Mouse (Mus musculus) left cerebral cortex, postnatal 25 days (tissue): ENCODE data around the gene Pitpnb. TPM values are rescaled to one million over a fixed set of nuclear protein-coding genes. Genes with fewer than 3 reads are reported as not detected.

Experiments used
- DNase-seq, 2 experiments: peaks; one replicate each; pipeline ENCODE4 v3.0.0; 2022; ENCODE audit warnings: low spot score in 2 of 2, mixed read lengths in 1 of 2
- intact Hi-C: fragments of 180-260 bp; cut with DNase I; formaldehyde crosslinking; loops from one replicate; pipeline ENCODE4 v1.15.1; 2025
- total RNA-seq, 2 experiments: library from RNA; stranded (reverse); gene quantifications; 2 replicates each; pipeline ENCODE4 v1.2.3; 2021

Pitpnb gene
- total RNA-seq, 2 experiments from 2014 or later, result 80.1 to 83.0 TPM

DNA sequence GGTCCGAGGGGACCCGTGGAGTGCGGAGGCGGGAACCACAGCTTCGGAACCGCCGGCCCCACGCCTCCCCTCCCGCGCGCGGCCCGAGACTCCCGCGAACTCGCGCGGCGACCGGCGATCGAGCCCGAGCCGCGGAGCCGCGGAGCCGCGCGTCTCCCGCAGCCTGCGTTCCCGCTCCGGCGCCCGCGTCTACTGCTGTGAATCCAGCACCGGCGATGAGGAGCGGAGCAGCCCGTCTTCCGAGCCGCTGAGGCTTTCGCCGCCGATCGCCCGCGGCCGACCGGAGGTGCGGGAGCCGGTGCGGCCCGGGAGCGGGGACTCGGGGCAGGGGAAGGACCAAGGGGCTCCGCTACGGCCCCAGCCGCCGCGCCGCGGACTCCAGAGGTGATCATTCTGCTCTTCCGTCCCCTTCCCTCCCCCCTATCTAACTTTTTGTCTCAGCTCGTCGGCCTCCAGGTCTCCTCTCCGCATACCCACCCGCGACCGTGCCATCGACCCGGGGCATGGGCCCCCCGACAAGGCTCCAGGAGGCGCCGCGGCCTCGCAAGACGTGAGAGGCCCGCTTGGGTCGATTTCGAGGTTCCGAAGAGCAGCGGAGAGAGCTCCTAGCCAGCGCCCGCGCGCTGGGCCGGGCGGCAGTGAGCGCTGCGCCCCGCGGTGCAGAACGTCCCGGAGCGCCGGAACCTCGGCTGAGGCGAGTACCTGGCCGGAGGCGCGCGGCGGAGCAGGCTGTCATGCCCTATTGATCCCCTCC is 87.0 kb downstream of the Pitpnb start:
- no peak for DNase-seq
- intact Hi-C loops, result loop anchor here (5.0 kb wide), 2 partner anchors 95 to 345 kb away; no protein-coding TSS in a partner anchor

DNA sequence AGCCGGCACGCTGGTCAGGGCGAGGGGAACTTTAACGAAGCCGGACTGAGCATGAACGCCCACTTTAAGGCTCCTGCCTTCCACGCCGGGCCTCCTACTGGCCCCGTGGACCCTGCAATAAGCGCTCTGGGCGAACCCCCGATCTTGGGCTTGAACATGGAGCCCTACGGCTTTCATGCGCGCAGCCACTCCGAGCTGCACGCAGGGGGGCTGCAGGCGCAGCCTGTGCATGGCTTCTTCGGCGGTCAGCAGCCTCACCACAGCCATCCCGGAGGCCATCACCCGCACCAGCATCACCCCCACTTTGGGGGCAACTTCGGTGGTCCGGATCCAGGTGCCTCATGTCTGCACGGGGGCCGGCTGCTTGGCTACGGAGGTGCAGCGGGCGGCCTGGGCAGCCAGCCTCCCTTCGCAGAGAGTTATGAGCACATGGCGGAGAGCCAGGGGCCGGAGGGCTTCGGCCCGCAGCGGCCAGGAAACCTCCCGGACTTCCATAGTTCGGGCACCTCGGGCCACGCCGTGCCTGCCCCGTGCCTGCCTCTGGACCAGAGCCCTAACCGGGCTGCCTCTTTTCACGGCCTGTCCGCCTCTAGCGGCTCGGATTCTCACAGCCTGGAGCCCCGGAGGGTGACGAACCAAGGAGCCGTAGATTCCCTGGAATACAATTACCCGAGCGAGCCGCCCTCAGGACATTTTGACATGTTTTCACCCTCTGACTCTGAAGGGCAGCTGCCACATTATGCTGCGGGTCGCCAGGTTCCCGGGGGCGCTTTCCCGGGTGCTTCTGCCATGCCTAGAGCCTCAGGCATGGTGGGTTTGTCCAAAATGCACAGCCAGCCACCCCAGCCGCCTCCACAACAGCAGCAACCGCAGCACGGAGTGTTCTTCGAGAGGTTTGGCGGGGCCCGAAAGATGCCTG is 87.9 kb downstream of the Pitpnb start:
- peak in 1 of 2 experiments; percentile 50 for DNase-seq
- intact Hi-C loops, result loop anchor here (5.0 kb wide), 2 partner anchors 94 to 344 kb away; no protein-coding TSS in a partner anchor

GRCm38 (mm10) chr5:111419121-111419881 is 88.7 kb downstream of the Pitpnb start:
- peak in 1 of 2 experiments; percentile 46 for DNase-seq
- intact Hi-C loops, result loop anchor here (5.0 kb wide), 2 partner anchors 93 to 343 kb away; no protein-coding TSS in a partner anchor

- DNase-seq, result peak; percentile 50 to 52
- intact Hi-C loops, result no loop called here
These were observed 89.6 kb downstream of the Pitpnb start for GRCm38 (mm10) chr5:111420011-111420691.

DNA sequence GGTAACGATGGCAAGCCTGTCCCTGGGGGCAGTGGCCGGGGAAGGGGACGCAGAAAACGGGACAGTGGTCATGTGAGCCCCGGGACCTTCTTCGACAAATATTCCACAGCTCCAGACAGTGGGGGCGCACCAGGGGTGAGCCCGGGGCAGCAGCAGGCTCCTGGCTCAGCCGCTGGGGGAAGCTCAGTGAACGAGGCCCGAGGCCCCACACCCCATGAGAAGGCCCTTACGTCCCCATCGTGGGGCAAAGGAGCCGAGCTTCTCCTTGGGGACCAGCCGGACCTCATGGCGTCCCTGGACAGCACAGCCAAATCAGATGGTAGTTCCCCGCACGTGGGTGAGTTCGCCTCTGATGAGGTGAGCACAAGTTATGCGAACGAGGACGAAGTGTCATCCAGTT is 90.3 kb downstream of the Pitpnb start:
- intact Hi-C loops, result no loop called here
- DNase-seq, result peak in 1 of 2 experiments; percentile 37

- intact Hi-C loops, result no loop called here
- peak in 1 of 2 experiments; percentile 55 for DNase-seq
These were observed 90.9 kb downstream of the Pitpnb start for GRCm38 (mm10) chr5:111421424-111421823.

GRCm38 (mm10) chr5:111422058-111422800 is 91.7 kb downstream of the Pitpnb start:
- intact Hi-C loops, result no loop called here
- DNase-seq, result peak; percentile 47 to 70

GRCm38 (mm10) chr5:111423011-111423410 is 92.4 kb downstream of the Pitpnb start:
- intact Hi-C loops, result no loop called here
- peak in 1 of 2 experiments; percentile 31 for DNase-seq

DNA sequence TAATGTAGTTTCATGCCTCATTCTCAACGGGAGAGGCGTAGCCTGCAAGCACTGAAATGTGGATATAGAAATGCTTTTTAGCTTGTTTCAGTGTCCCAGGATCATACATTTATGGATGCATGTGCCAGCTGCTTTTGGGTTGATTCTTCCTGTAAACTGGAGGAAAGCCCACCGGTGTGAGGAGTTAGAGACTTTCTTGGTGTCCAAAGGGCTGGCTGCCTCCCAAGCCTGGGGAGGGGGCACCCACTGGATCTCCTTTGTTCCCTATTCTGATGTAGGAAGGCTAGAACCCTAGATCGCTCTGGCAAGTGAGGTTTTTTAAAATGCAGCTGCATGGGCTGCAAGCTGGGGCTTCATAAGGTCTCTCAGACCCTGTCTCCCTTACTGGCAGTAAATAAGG is 93.1 kb downstream of the Pitpnb start:
- intact Hi-C loops, result no loop called here
- DNase-seq, result peak in 1 of 2 experiments; percentile 23

DNA sequence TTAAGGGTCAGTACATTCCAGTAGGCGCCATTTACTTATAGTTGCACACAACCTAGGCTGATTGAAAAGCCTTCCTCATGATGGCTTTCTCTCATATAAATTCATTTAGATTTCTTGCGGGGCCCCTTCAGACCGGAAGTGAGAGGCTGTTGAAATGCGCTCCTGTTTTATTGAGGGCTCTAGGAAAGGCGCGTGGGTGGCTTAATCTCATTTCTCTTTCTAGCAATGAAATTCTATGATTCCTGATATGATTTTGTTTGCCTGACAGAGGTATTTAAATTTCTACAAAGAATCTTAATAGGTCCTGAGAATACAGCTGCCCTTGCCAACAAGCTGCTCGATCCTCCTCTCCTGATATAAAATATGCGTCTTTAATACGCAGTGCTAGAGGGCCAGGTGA is 95.2 kb downstream of the Pitpnb start:
- intact Hi-C loops, result loop anchor here (5.0 kb wide), 1 partner anchor 156 kb away; no protein-coding TSS in a partner anchor
- DNase-seq, result peak; percentile 36 to 66

GRCm38 (mm10) chr5:111426249-111426648 is 95.7 kb downstream of the Pitpnb start:
- intact Hi-C loops, result loop anchor here (5.0 kb wide), 1 partner anchor 156 kb away; no protein-coding TSS in a partner anchor
- DNase-seq, result no peak

GRCm38 (mm10) chr5:111428882-111429281 is 98.3 kb downstream of the Pitpnb start:
- DNase-seq, result no peak
- intact Hi-C loops, result loop anchor here (5.0 kb wide), 1 partner anchor 153 kb away; no protein-coding TSS in a partner anchor

- DNase-seq, result peak; percentile 31 to 84
- intact Hi-C loops, result loop anchor here (5.0 kb wide), 2 partner anchors 83 to 153 kb away; no protein-coding TSS in a partner anchor
These were observed 99.2 kb downstream of the Pitpnb start for GRCm38 (mm10) chr5:111429726-111430125.

GRCm38 (mm10) chr5:111431007-111431730 is 100.6 kb downstream of the Pitpnb start:
- intact Hi-C loops, result loop anchor here (5.0 kb wide), 1 partner anchor 81 kb away; no protein-coding TSS in a partner anchor
- peak; percentile 16 to 60 for DNase-seq

DNA sequence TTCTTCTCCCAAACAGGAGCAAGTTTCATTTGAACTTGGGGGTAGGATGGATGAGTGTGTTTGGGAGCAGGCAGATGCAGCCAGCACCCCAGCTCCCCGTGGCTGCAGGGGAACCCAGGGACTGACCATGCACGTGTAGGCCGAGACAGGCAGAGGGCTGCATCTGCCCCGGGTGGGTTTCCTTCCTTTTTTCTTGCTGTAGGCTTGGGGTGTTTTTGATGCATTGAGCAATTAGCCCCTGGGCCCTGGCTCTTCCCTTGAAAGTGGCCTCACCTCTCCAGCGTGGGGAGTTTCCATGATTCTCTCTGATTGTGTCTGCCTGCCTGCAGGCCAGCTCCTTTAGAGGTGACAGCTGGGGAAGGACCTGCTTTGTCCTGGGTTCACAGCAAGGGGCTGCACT is 102.3 kb downstream of the Pitpnb start:
- no peak for DNase-seq
- intact Hi-C loops, result loop anchor here (5.0 kb wide), 1 partner anchor 79 kb away; no protein-coding TSS in a partner anchor

GRCm38 (mm10) chr5:111434342-111434842 is 103.8 kb downstream of the Pitpnb start:
- intact Hi-C loops, result loop anchor here (5.0 kb wide), 1 partner anchor 78 kb away; no protein-coding TSS in a partner anchor
- DNase-seq, result no peak

GRCm38 (mm10) chr5:111436260-111436659 is 105.7 kb downstream of the Pitpnb start:
- intact Hi-C loops, result no loop called here
- DNase-seq, result no peak
